Mouse (Mus musculus): ENCODE data around the gene Hist1h2ah. TPM values are rescaled to one million over a fixed set of nuclear protein-coding genes. Genes with fewer than 3 reads are reported as not detected.

Hist1h2ah gene
- total and polyA plus RNA-seq, 3 experiments: 2.3 to 628 (median 8.1) TPM

DNA sequence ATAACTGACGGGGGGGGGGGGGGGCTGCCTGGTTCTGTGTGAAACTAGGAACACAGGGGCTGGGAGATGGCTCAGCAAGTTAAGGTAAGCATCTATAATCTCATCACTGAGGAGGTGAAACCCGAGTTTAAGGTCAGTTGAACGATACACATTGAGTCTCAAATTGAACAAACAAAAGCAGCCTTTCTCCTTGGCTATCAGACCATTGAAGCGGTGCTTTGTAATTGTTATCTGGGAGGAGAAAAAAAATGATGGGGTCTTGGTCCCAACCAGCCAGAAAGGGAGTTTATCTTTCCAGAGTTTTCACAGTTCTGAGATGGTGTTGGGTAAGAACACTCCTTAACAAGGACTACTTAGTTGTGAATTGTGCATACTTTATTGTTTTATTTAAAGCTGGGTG, 37.5 kb downstream of the Hist1h2ah start:
- Histone ChIP-seq H3K79me2 (replicated peaks; ENCODE audit: control insufficient read depth, extremely low read depth, insufficient read depth, poor library complexity, severe bottlenecking) (no peaks in the 10 kb centered on the region), H3K36me3 (replicated peaks in 1 of 2; ENCODE audit: control insufficient read depth in 1 of 2, insufficient read depth in 1 of 2, low read length in 1 of 2) (no peaks in the 10 kb centered on the region), H3K4me1 (ENCODE audit: control insufficient read depth in 1 of 2, insufficient read depth in 2 of 2) (peaks cover 6 to 31% of the 10 kb centered on the region in 2 experiments), H3K27ac (ENCODE audit: insufficient read depth, low read depth) (no peak overlapping the region), H3K9ac (ENCODE audit: insufficient read depth, low read depth) (no peak overlapping the region), H3K4me2 (ENCODE audit: insufficient read depth, low read depth, poor library complexity, severe bottlenecking) (no peak overlapping the region; the same call in 1 of the 2 replicates), H3K9me3 (replicated peaks; ENCODE audit: low read length) (no peaks in the 10 kb centered on the region), H3K4me3 (replicated peaks in 1 of 3; ENCODE audit: low read depth in 2 of 3, low read length in 2 of 3, poor library complexity in 1 of 3) (no peak overlapping the region), H3K27me3 (replicated peaks) (peaks cover 35% of the 10 kb centered on the region)
- in situ Hi-C loops (cut with MboI; ENCODE audit: low pct_ligation_motif_present, low pct_unique_long_range_greater_than_20kb, low sequenced_read_pairs) (no loop called here), dilution Hi-C loops (cut with MboI; ENCODE audit: extremely low pct_ligation_motif_present, extremely low pct_unique_long_range_greater_than_20kb, low sequenced_read_pairs) (no loop called here)
- TF ChIP-seq POLR2AphosphoS2 (IDR thresholded peaks at IDR 0.05; ENCODE audit: low read depth, low read length): no peak
- no peak for TF ChIP-seq MXI1 (IDR thresholded peaks at IDR 0.05; ENCODE audit: low read depth, low read length)
- TF ChIP-seq MAX (IDR thresholded peaks at IDR 0.05; ENCODE audit: low read length): no peak
- no peak for TF ChIP-seq CHD2 (IDR thresholded peaks at IDR 0.05; ENCODE audit: low read length)
- no peak for TF ChIP-seq ETS1 (conservative IDR thresholded peaks at IDR 0.05; ENCODE audit: low read depth, low read length)
- TF ChIP-seq ELF1 (IDR thresholded peaks at IDR 0.05; ENCODE audit: low read depth, low read length): no peak
- no peak for TF ChIP-seq NELFE (IDR thresholded peaks at IDR 0.05; ENCODE audit: low read depth, low read length)
- TF ChIP-seq NRF1 (IDR thresholded peaks at IDR 0.05; ENCODE audit: low read depth, low read length): no peak
- DNase-seq (ENCODE audit: extremely low read depth): no peak

DNA sequence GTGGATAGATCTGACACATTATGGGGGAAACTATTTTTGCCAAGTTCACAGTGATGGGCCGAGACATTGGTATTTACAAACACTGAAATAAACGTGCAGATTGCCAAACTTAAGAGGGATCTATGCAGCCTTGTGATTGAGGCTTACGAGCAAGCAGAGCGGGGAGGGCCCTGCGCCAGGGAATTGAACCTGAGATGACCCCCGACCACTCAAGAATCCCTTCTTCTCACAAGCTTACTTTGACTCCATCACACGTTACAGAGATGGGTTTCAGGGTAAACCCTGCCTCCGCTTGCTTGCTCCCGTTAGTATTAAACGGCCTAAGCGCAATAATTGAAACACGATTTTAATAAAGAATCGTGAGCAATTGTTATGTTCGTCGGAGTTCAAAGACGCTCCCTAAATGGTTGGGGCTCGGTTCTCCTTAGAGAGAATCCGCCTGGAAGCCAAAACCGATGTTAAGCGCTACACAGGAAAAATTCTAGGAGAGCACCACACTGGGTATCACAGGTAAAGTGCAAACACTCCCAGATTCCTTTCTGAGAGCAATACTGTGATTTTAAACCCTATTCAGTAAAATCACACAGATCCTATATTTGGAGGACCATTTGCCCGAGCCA, 38.1 kb downstream of the Hist1h2ah start:
- TF ChIP-seq NELFE (IDR thresholded peaks at IDR 0.05; ENCODE audit: low read depth, low read length) (no peak), ELF1 (IDR thresholded peaks at IDR 0.05; ENCODE audit: low read depth, low read length) (no peak), BHLHE40 (IDR thresholded peaks at IDR 0.05; ENCODE audit: low read depth, low read length) (no peak), MYC (IDR thresholded peaks at IDR 0.05; ENCODE audit: low read depth, low read length) (no peak), CHD2 (IDR thresholded peaks at IDR 0.05; ENCODE audit: low read length) (no peak), ZC3H11A (IDR thresholded peaks at IDR 0.05; ENCODE audit: low read depth, low read length) (no peak), TBP (conservative IDR thresholded peaks at IDR 0.05; ENCODE audit: low read depth, low read length) (no peak), USF2 (conservative IDR thresholded peaks at IDR 0.05; ENCODE audit: low read depth, low read length) (no peak), CHD1 (IDR thresholded peaks at IDR 0.05; ENCODE audit: low read depth, low read length) (no peak), NRF1 (IDR thresholded peaks at IDR 0.05; ENCODE audit: low read depth, low read length) (no peak), SMC3 (IDR thresholded peaks at IDR 0.05; ENCODE audit: low read depth, low read length) (no peak), ZNF384 (IDR thresholded peaks at IDR 0.05; ENCODE audit: low read depth, low read length) (no peak), ETS1 (conservative IDR thresholded peaks at IDR 0.05; ENCODE audit: low read depth, low read length) (no peak), MAFK (IDR thresholded peaks at IDR 0.05; ENCODE audit: insufficient replicate concordance, low read length) (no peak), POLR2AphosphoS2 (IDR thresholded peaks at IDR 0.05; ENCODE audit: low read depth, low read length) (no peak), RCOR1 (conservative IDR thresholded peaks at IDR 0.05; ENCODE audit: low read depth, low read length) (no peak), PAX5 (IDR thresholded peaks at IDR 0.05; ENCODE audit: low read length) (no peak), E2F4 (IDR thresholded peaks at IDR 0.05; ENCODE audit: insufficient replicate concordance, low read depth, low read length) (no peak), RAD21 (IDR thresholded peaks at IDR 0.05; ENCODE audit: low read depth, low read length) (no peak)
- in situ Hi-C loops (cut with MboI; ENCODE audit: low pct_ligation_motif_present, low pct_unique_long_range_greater_than_20kb, low sequenced_read_pairs): no loop called here
- H3K36me3 ChIP-seq (replicated peaks in 1 of 2; ENCODE audit: control insufficient read depth in 1 of 2, insufficient read depth in 1 of 2, low read length in 1 of 2): no peaks in the 10 kb centered on the region
- DNase-seq (ENCODE audit: extremely low read depth): no peak
- H3K4me1 ChIP-seq (ENCODE audit: control insufficient read depth in 1 of 2, insufficient read depth in 2 of 2): peaks cover 6 to 27% of the 10 kb centered on the region in 2 experiments
- dilution Hi-C loops (cut with MboI; ENCODE audit: extremely low pct_ligation_motif_present, extremely low pct_unique_long_range_greater_than_20kb, low sequenced_read_pairs): no loop called here
- H3K79me2 ChIP-seq (replicated peaks; ENCODE audit: control insufficient read depth, extremely low read depth, insufficient read depth, poor library complexity, severe bottlenecking): no peaks in the 10 kb centered on the region
- no peaks in the 10 kb centered on the region for H3K9me3 ChIP-seq (replicated peaks; ENCODE audit: low read length)
- peak overlapping the region in 2 of 3 experiments; percentile 52 to 67 for H3K4me3 ChIP-seq (replicated peaks in 1 of 3; ENCODE audit: low read depth in 2 of 3, low read length in 2 of 3, poor library complexity in 1 of 3)
- no peak overlapping the region for H3K9ac ChIP-seq (ENCODE audit: insufficient read depth, low read depth)
- H3K27ac ChIP-seq (ENCODE audit: insufficient read depth, low read depth): no peak overlapping the region
- H3K4me2 ChIP-seq (ENCODE audit: insufficient read depth, low read depth, poor library complexity, severe bottlenecking): peak overlapping the region; percentile 74
- peaks cover 32% of the 10 kb centered on the region for H3K27me3 ChIP-seq (replicated peaks)
